Mouse (Mus musculus) heart, adult 9 months (tissue): ENCODE data around the gene Krt33b.

Experiments
- DNase-seq, 2 experiments: peaks; one replicate each; pipeline ENCODE4 v3.0.0; 2022; ENCODE audit warnings: low spot score in 2 of 2

Gene Krt33b

GRCm38 (mm10) chr11:100029768-100030167 is at the start of gene Krt33b:
Gene Krt33b, minus strand, starts transcription at chr11:100029868.
- no peak for DNase-seq

GRCm38 (mm10) chr11:100073873-100074272 is 44.2 kb upstream of the Krt33b start:
- DNase-seq, result no peak

GRCm38 (mm10) chr11:100067293-100068036 is 37.8 kb upstream of the Krt33b start:
- no peak for DNase-seq

GRCm38 (mm10) chr11:100066236-100067010 is 36.8 kb upstream of the Krt33b start:
- DNase-seq, result no peak

- no peak for DNase-seq
These were observed 29.2 kb upstream of the Krt33b start for GRCm38 (mm10) chr11:100058875-100059274.

GRCm38 (mm10) chr11:100055686-100056655 is 26.3 kb upstream of the Krt33b start:
- no peak for DNase-seq

- no peak for DNase-seq
These were observed 20.8 kb upstream of the Krt33b start, which contains the start of gene Krt31 for GRCm38 (mm10) chr11:100050451-100050850. Gene Krt31, minus strand, starts transcription at chr11:100050551.

GRCm38 (mm10) chr11:100047193-100047592 is 17.5 kb upstream of the Krt33b start:
- DNase-seq, result no peak

GRCm38 (mm10) chr11:100046303-100046866 is 16.7 kb upstream of the Krt33b start:
- DNase-seq, result no peak

- DNase-seq, result no peak
These were observed 11.8 kb upstream of the Krt33b start, which contains the start of gene Krt34 for GRCm38 (mm10) chr11:100041454-100041853. Gene Krt34, minus strand, starts transcription at chr11:100041554.

- no peak for DNase-seq
These were observed 8.2 kb downstream of the Krt33b start for GRCm38 (mm10) chr11:100021438-100021837.

- no peak for DNase-seq
These were observed 10.2 kb downstream of the Krt33b start for GRCm38 (mm10) chr11:100019466-100019865.

- DNase-seq, result no peak
These were observed 13.6 kb downstream of the Krt33b start, which contains the start of gene Krt33a for GRCm38 (mm10) chr11:100016112-100016511. Gene Krt33a, minus strand, starts transcription at chr11:100016212.

- no peak for DNase-seq
These were observed 15.9 kb downstream of the Krt33b start for GRCm38 (mm10) chr11:100013691-100014171.

GRCm38 (mm10) chr11:100010682-100011081 is 19.0 kb downstream of the Krt33b start:
- no peak for DNase-seq

GRCm38 (mm10) chr11:100008336-100008735 is 21.3 kb downstream of the Krt33b start:
- no peak for DNase-seq

GRCm38 (mm10) chr11:100006624-100007023 is 23.0 kb downstream of the Krt33b start:
- DNase-seq, result no peak

GRCm38 (mm10) chr11:100005905-100006304 is 23.8 kb downstream of the Krt33b start:
- DNase-seq, result no peak

GRCm38 (mm10) chr11:100004846-100005245 is 24.8 kb downstream of the Krt33b start:
- no peak for DNase-seq

- no peak for DNase-seq
These were observed 30.6 kb downstream of the Krt33b start for GRCm38 (mm10) chr11:99999091-99999490.

- no peak for DNase-seq
These were observed 35.3 kb downstream of the Krt33b start for GRCm38 (mm10) chr11:99994384-99994661.
